Mouse (Mus musculus) erythroblast, embryonic 14.5 days (primary cell): ENCODE results near the gene Zbtb46.

Experiments used
- GATA1 ChIP-seq: IDR thresholded peaks from 2 replicates; pipeline ENCODE4 v1.6.1; 2012; ENCODE audit warnings: low read length, inconsistent platforms, mixed read lengths
- TAL1 ChIP-seq: IDR thresholded peaks from 3 replicates; pipeline ENCODE4 v1.6.1; 2012; ENCODE audit warnings: low read length, inconsistent platforms, mixed read lengths

DNA sequence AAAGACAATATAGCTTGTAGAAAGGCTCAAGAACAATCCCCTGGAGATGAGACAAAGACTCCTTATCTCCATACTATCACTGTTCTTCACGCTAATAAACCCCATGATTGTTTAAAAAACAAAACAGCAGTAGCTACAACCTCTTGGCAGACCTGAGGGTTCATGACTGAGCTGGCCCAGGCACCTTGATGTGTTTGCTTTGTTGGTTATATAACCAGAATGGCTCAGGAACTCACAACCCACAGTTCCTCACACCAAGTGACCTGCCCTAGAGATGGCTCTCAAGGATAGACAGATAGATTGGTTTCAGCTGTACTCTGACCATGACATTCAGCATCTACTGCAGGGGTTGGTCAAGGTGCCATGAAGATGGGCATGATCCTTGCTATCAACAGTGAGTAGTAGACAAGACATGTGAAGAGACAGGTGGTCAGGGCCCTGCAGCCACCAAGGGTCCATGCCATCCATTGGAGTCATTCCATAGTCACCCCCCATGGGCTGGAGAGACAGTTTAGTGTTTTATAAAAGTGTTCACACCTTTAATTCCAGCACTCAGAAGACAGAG, 2.4 kb upstream of the Zbtb46 start:
- TF ChIP-seq TAL1: no peak
- no peak for TF ChIP-seq GATA1
